In the genomic region with DNA sequence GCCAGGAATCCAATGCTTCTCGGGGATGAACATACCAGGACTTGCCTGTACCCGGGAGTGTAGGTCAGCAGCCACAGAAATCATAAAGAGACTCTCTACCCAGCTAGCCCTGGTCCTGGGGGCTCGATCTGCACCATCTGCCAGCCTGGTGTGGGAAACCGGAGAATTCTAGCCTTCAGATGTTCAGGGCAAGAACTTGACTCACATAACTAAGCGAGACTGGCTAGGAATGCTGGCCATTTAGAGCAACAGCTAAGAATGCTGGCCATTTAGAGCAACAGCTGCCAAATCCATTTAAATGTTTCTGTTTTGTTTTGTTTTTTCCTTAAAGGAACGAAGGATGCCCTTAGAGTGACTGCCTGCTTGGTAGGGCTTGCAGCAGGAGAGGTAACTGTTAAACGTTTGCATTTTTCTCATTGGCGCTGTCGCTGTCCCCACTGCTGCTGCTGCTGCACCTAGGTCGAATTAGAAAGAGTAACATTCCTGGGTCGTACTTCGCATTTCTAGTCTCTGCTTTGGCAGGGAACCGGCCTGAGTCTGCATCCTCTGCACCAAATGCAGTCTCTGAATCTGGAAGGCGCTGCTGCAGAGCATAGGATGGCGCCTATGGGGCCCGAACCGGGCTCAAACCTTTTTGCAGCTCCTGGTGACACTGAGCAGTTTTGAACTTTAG, we compare ENCODE assay signal across 9 mouse cellular contexts. TPM values are rescaled to one million over a fixed set of nuclear protein-coding genes. Genes with fewer than 3 reads are reported as not detected.
DNase-seq lines count a peak whose midpoint lies in the region; ATAC-seq and TF ChIP-seq lines count a peak whose summit lies in the region.
"Had no signal": no experiment of that assay in that cellular context is flagged by ENCODE, and none has a peak within 500 bp of the region (broad histone marks: within the 10 kb centered on the region; RNA-seq: fewer than 3 reads in every experiment).

No protein-coding gene starts in this region.

- no peak overlapping the region for H3K27ac ChIP-seq in heart, embryonic 15.5 days
- no peak overlapping the region for H3K27ac ChIP-seq in embryonic facial prominence, embryonic 11.5 days (replicated peaks; ENCODE audit: low read depth, low read length)
- H3K27ac ChIP-seq in hindbrain, postnatal 0 days, result no peak overlapping the region
- no peak overlapping the region for H3K27ac ChIP-seq in midbrain, postnatal 0 days (ENCODE audit: low read depth, low read length)

- 0 out of 2 replicates have a peak overlapping the region, but pooled peaks have one; percentile 33 for H3K9ac ChIP-seq in heart, embryonic 15.5 days
- H3K9ac ChIP-seq in embryonic facial prominence, embryonic 11.5 days (replicated peaks; ENCODE audit: low read length), result no peak overlapping the region; the same call in 1 of the 2 replicates
- H3K9ac ChIP-seq in hindbrain, postnatal 0 days (replicated peaks; ENCODE audit: low read length), result peak overlapping the region; percentile 66; the same call in 1 of the 2 replicates
- H3K9ac ChIP-seq in midbrain, postnatal 0 days (replicated peaks; ENCODE audit: low read length, poor library complexity, severe bottlenecking), result 0 out of 2 replicates have a peak overlapping the region, but pooled peaks have one; percentile 19

- H3K4me3 ChIP-seq in heart, embryonic 15.5 days, result peak overlapping the region; percentile 69
- peak overlapping the region; percentile 54 for H3K4me3 ChIP-seq in embryonic facial prominence, embryonic 11.5 days (ENCODE audit: low read depth, low read length)
- H3K4me3 ChIP-seq in hindbrain, postnatal 0 days (ENCODE audit: low read length), result peak overlapping the region; percentile 62
- peak overlapping the region; percentile 72 for H3K4me3 ChIP-seq in midbrain, postnatal 0 days (ENCODE audit: low read depth, low read length)

- H3K27me3 ChIP-seq in heart, embryonic 15.5 days, result peaks cover 39% of the 10 kb centered on the region
- H3K27me3 ChIP-seq in embryonic facial prominence, embryonic 11.5 days (ENCODE audit: control insufficient read depth, insufficient read depth, low read length), result peaks cover 18% of the 10 kb centered on the region
- H3K27me3 ChIP-seq in hindbrain, postnatal 0 days (ENCODE audit: insufficient read depth, low read length), result no peaks in the 10 kb centered on the region
- H3K27me3 ChIP-seq in midbrain, postnatal 0 days (ENCODE audit: insufficient read depth, low read length), result 0 out of 2 replicates have a peak, but pooled peaks cover 4% of the 10 kb centered on the region

- no peaks in the 10 kb centered on the region for H3K9me3 ChIP-seq in heart, embryonic 15.5 days (replicated peaks)
- H3K9me3 ChIP-seq in embryonic facial prominence, embryonic 11.5 days (replicated peaks; ENCODE audit: control insufficient read depth, low read length), result no peaks in the 10 kb centered on the region
- no peaks in the 10 kb centered on the region for H3K9me3 ChIP-seq in hindbrain, postnatal 0 days (ENCODE audit: low read length)
- H3K9me3 ChIP-seq in midbrain, postnatal 0 days (ENCODE audit: low read length), result no peaks in the 10 kb centered on the region

- DNase-seq in heart, adult 8-10 months (ENCODE audit: low spot score), result no peak
- peak; percentile 31 for DNase-seq in embryonic facial prominence, embryonic 11.5 days (ENCODE audit: low spot score)
- DNase-seq in hindbrain, postnatal 0 days (ENCODE audit: low spot score), result no peak
- DNase-seq in midbrain, postnatal 0 days (ENCODE audit: low spot score), result peak; percentile 12
- no peak for DNase-seq in frontal cortex, adult 2 months (ENCODE audit: extremely low spot score in 1 of 2, low spot score in 1 of 2)
- DNase-seq in adrenal gland, postnatal 4 days (ENCODE audit: low spot score in 2 of 2), result no peak
- DNase-seq in B cell, adult 2 months, result no peak

- H3K4me2 ChIP-seq in heart, embryonic 15.5 days, result peak overlapping the region; percentile 98
- H3K4me2 ChIP-seq in embryonic facial prominence, embryonic 11.5 days (ENCODE audit: low read depth, low read length), result peak overlapping the region; percentile 22; the same call in 1 of the 2 replicates
- H3K4me2 ChIP-seq in hindbrain, postnatal 0 days (ENCODE audit: low read depth, low read length), result peak overlapping the region; percentile 76
- peak overlapping the region; percentile 75 for H3K4me2 ChIP-seq in midbrain, postnatal 0 days (ENCODE audit: low read depth, low read length, poor library complexity, severe bottlenecking)

- no peaks in the 10 kb centered on the region for H3K36me3 ChIP-seq in heart, embryonic 15.5 days
- H3K36me3 ChIP-seq in embryonic facial prominence, embryonic 11.5 days (replicated peaks; ENCODE audit: control insufficient read depth, insufficient read depth, low read depth, low read length), result no peaks in the 10 kb centered on the region
- H3K36me3 ChIP-seq in hindbrain, postnatal 0 days (ENCODE audit: insufficient read depth, low read length), result peaks cover 10% of the 10 kb centered on the region; the same call in 1 of the 2 replicates
- H3K36me3 ChIP-seq in midbrain, postnatal 0 days (ENCODE audit: insufficient read depth, low read length), result no peaks in the 10 kb centered on the region; the same call in 1 of the 2 replicates

- TF ChIP-seq CTCF in hindbrain, postnatal 0 days (IDR thresholded peaks at IDR 0.05; ENCODE audit: low read depth), result no peak
- TF ChIP-seq CTCF in midbrain, postnatal 0 days (IDR thresholded peaks at IDR 0.05), result no peak

- peaks cover 46% of the 10 kb centered on the region for H3K4me1 ChIP-seq in heart, embryonic 15.5 days (replicated peaks)
- H3K4me1 ChIP-seq in embryonic facial prominence, embryonic 11.5 days (ENCODE audit: control insufficient read depth, insufficient read depth, low read length), result no peaks in the 10 kb centered on the region
- 0 out of 2 replicates have a peak, but pooled peaks cover 4% of the 10 kb centered on the region for H3K4me1 ChIP-seq in hindbrain, postnatal 0 days (ENCODE audit: insufficient read depth, low read length)
- no peaks in the 10 kb centered on the region for H3K4me1 ChIP-seq in midbrain, postnatal 0 days (ENCODE audit: insufficient read depth, low read length)

- 16% methylated on average over 17 of the region's 17 CpGs for WGBS in heart, embryonic 15.5 days
- WGBS in embryonic facial prominence, embryonic 11.5 days, result 14% methylated on average over 17 of the region's 17 CpGs
- WGBS in hindbrain, postnatal 0 days, result 14% methylated on average over 17 of the region's 17 CpGs
- WGBS in midbrain, postnatal 0 days, result 21% methylated on average over 17 of the region's 17 CpGs

- ATAC-seq in heart, embryonic 15.5 days (replicated peaks; ENCODE audit: insufficient number of reproducible peaks, insufficient read depth, low FRiP score, low read depth), result no peak
- no peak for ATAC-seq in embryonic facial prominence, embryonic 11.5 days (replicated peaks; ENCODE audit: insufficient number of reproducible peaks, low FRiP score, low TSS enrichment, low read depth)
- ATAC-seq in hindbrain, postnatal 0 days, result no peak
- ATAC-seq in midbrain, postnatal 0 days (ENCODE audit: low FRiP score), result no peak

RNA-seq across cellular contexts. Expression of a gene that starts 1.5 kb away (rescaled TPM):
- polyA plus RNA-seq in heart, embryonic 15.5 days (2015; fragmentation: Nextera tagmentation; extraction: Ambion mirVana), result 37.8 and 42.0 TPM in 2 replicates
- 10 to 100 TPM; 19.5 to 46.4 (median 24.3) TPM for total RNA-seq in heart, adult 8-10 months (2022)
- 51.1 and 53.7 TPM in 2 replicates for polyA plus RNA-seq in embryonic facial prominence, embryonic 11.5 days (2014; fragmentation: Nextera tagmentation; extraction: Ambion mirVana)
- total RNA-seq in hindbrain, postnatal 0 days (2014; rRNA removed), result 35.7 and 47.2 TPM in 2 replicates
- polyA plus RNA-seq in hindbrain, postnatal 0 days (2015; fragmentation: Nextera tagmentation; extraction: Ambion mirVana), result 24.6 and 25.3 TPM in 2 replicates
- total RNA-seq in midbrain, postnatal 0 days (2014; rRNA removed), result 33.6 and 38.0 TPM in 2 replicates
- 19.4 and 21.0 TPM in 2 replicates for polyA plus RNA-seq in midbrain, postnatal 0 days (2015; fragmentation: Nextera tagmentation; extraction: Ambion mirVana)
- polyA plus RNA-seq in frontal cortex, adult 2 months (2012; rRNA removed), result 12.6 and 13.9 TPM in 2 replicates
- total RNA-seq in adrenal gland, postnatal 4 days (2021), result 10 to 100 TPM; 61.8 to 63.1 TPM

RNA-seq across cellular contexts. Expression of a gene that starts 14.7 kb away (rescaled TPM):
- polyA plus RNA-seq in heart, embryonic 15.5 days (2015; fragmentation: Nextera tagmentation; extraction: Ambion mirVana), result 0.34 and 1.2 TPM in 2 replicates
- total RNA-seq in heart, adult 8-10 months (2022), result not detected
- polyA plus RNA-seq in embryonic facial prominence, embryonic 11.5 days (2014; fragmentation: Nextera tagmentation; extraction: Ambion mirVana), result 0.27 and 0.50 TPM in 2 replicates
- not detected in 2 replicates for total RNA-seq in hindbrain, postnatal 0 days (2014; rRNA removed)
- polyA plus RNA-seq in hindbrain, postnatal 0 days (2015; fragmentation: Nextera tagmentation; extraction: Ambion mirVana), result 0.19 TPM in 1 of 2 replicates, not detected in the other
- total RNA-seq in midbrain, postnatal 0 days (2014; rRNA removed), result not detected in 2 replicates
- 0.11 TPM in 1 of 2 replicates, not detected in the other for polyA plus RNA-seq in midbrain, postnatal 0 days (2015; fragmentation: Nextera tagmentation; extraction: Ambion mirVana)
- polyA plus RNA-seq in frontal cortex, adult 2 months (2012; rRNA removed), result 0.10 and 0.15 TPM in 2 replicates
- 10 to 100 TPM in 1 of 2 experiments, 1 to 10 TPM in 1; 3.7 to 77.7 TPM for total RNA-seq in adrenal gland, postnatal 4 days (2021)

RNA-seq across cellular contexts. Expression of a gene that starts 23.9 kb away (rescaled TPM):
- not detected in 2 replicates for polyA plus RNA-seq in heart, embryonic 15.5 days (2015; fragmentation: Nextera tagmentation; extraction: Ambion mirVana)
- not detected for total RNA-seq in heart, adult 8-10 months (2022)
- not detected in 2 replicates for polyA plus RNA-seq in embryonic facial prominence, embryonic 11.5 days (2014; fragmentation: Nextera tagmentation; extraction: Ambion mirVana)
- not detected in 2 replicates for total RNA-seq in hindbrain, postnatal 0 days (2014; rRNA removed)
- polyA plus RNA-seq in hindbrain, postnatal 0 days (2015; fragmentation: Nextera tagmentation; extraction: Ambion mirVana), result not detected in 2 replicates
- not detected in 2 replicates for total RNA-seq in midbrain, postnatal 0 days (2014; rRNA removed)
- not detected in 2 replicates for polyA plus RNA-seq in midbrain, postnatal 0 days (2015; fragmentation: Nextera tagmentation; extraction: Ambion mirVana)
- not detected in 2 replicates for polyA plus RNA-seq in frontal cortex, adult 2 months (2012; rRNA removed)
- total RNA-seq in adrenal gland, postnatal 4 days (2021), result not detected
- polyA plus RNA-seq: thymus, postnatal 0 days had no signal

Comparison
In these comparisons a context has a peak if more than half of its experiments do, and no peak if none do; other contexts are left out.
1. H3K4me2 ChIP-seq: peak in every context shown above with its lines; median percentile 98 in heart, embryonic 15.5 days; 76 in hindbrain, postnatal 0 days; 75 in midbrain, postnatal 0 days; 22 in embryonic facial prominence, embryonic 11.5 days.
2. DNase-seq: peak in embryonic facial prominence, embryonic 11.5 days (single experiment) and midbrain, postnatal 0 days (single experiment); none in heart, adult 8-10 months (single experiment), hindbrain, postnatal 0 days (single experiment), frontal cortex, adult 2 months (0 of 2), adrenal gland, postnatal 4 days (0 of 2) and B cell, adult 2 months (0 of 2).
3. Peak in every context shown above with its lines, with median percentiles within 50 percentile points of each other: H3K4me3 ChIP-seq.